Mouse (Mus musculus) retina, embryonic 14.5 days (tissue): ENCODE results near the gene Cxcl13.
"Not testable (repeated sequence)": the region's sequence is repeated elsewhere in the genome, so short reads cannot be mapped to it uniquely, and the experiment has no call there.

Experiments used
- DNase-seq: peaks from one replicate; pipeline ENCODE4 v3.0.0-alpha.2; 2015; ENCODE audit warnings: low spot score

Gene Cxcl13

DNA sequence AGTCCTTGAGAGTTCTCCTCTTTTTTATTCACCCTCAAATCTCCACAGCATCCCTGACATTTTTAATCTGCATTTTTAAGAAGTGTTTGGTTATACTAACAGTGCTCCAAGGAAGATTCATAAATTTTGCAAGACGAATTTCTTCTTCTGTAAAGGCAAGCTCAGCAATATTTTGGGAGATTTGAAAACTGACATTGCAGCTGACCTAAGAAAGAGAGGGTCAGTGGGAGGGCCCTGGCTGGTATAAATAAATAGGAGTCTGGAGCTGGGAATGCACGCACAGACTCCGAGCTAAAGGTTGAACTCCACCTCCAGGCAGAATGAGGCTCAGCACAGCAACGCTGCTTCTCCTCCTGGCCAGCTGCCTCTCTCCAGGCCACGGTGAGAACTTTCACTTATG, at the start of gene Cxcl13:
TSS of gene Cxcl13 (plus strand) at position 301 of the 400 bp plus-strand sequence.
- no peak for DNase-seq

DNA sequence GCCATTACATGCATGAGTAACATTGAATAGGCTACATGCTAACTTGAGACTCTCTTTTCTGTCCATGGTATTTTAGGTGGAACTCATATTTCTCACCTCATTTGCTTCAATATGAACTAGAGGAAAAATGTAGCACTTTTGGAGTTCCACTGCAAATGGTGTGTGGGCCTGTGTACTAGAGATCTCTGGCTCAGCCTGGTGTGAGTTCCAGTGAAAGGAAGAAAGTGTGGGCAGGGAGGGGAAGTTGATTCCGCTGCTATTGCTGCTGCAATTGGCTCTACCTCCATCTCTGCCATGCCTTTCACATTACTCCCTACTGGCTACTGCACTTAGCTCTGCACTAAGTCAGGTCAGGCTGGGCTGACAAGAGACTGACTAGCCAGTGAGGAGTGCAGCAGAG, 45.7 kb upstream of the Cxcl13 start:
- peak; percentile 2 for DNase-seq

DNA sequence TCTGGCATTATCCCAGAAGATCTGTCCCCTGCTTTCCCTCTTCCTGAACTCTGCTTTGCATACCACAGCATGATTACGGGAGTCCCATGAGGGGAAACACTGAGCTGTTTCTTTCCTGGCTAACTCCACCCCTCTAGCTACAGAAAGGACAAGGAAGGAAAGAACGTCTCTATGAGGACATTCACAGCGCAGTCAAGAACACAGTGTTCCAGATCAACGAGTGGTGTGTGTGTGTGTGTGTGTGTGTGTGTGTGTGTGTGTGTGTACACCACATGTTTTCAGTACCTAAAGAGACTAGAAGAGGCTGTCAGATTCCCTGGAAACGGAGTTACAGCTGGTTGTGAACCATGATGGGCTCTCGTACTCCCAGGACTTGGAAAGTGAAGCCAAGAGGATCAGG, 38.3 kb upstream of the Cxcl13 start:
- DNase-seq: no peak

DNA sequence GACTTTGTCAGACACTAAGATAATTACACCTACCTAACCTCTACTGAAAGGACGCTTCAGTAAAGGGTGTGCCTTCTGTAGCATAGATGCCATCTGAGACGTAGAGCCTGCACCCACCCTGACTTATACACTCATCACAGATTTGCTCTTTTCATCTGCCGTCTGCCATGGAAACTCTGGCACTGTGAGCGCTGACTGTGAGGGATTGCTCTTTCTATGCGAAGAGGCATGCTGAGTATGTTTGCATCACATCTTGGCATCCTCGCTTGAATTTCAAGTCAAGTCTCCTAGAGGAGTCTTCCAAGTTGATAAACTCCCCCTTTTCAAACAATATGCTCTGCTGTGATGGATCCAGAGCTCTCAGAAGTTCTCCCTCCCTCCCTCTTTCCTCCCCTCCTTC, 32.7 kb upstream of the Cxcl13 start:
- no peak for DNase-seq

DNA sequence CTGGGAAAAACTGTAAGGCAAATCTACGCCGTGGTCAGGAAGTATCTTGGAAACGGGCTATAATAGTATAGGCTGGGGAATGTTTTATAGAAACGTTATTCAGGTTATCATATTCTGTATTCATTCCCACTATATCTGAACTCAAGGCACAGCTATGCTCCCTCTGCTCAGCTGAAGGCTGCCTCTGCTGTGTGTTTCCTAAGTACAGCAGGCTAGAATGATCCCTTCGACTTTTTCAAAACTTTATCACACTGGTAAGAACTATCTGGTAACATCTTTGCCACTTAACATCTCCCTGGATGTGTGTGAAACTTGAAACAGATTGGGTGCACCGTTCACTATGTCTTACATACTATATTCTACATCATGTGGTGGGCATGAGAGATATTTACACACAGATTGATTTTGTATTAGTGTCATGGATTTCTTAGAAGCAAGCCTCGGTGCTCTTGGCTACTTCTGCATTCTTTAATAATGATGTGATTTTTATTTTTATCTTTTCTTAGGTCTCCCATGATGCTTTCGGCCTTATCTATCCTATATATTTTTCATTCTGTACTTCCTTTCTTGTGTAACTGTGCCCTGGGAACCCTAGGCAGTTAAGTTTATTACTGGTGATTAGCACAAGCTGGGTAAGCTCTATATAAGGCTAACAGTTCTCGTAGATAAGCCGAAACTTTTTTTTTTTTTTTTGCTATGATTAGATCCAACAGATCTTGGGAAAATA, 31.4 kb upstream of the Cxcl13 start:
- no peak for DNase-seq

DNA sequence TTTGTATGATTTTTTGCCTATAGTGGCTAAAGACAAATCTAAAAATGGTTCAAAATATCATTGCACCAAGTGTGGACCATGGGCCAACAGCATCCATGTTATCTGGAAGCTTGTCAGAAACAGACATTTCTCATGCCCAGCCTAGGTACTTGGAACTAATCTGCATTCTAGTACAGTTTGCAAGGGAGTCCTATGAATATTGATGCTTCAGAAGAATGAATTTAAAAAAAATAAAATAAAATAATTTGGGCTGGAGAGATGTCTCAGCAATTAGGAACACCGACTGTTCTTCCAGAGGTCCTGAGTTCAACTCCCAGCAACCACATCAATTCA, 30.9 kb upstream of the Cxcl13 start:
- no peak for DNase-seq

DNA sequence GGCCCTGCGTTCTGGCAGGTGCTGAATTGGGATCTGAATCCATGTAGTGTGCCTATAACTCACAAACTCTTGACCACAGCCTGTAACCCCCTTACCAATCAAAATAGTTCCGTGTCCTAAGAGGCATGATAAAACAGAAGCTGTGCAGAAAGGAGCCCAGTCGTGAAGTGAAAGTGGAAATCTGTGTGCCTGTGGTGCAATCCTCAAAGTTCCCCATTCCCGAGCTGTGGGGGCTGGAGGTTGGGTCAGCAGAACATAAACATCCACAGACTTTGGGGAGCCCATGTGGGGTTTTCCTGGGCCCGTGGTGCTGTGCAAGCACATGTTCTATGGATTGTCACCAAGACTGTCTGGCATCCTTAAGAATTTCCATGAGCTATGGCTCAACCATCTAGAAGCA, 21.7 kb upstream of the Cxcl13 start:
- DNase-seq: no peak

DNA sequence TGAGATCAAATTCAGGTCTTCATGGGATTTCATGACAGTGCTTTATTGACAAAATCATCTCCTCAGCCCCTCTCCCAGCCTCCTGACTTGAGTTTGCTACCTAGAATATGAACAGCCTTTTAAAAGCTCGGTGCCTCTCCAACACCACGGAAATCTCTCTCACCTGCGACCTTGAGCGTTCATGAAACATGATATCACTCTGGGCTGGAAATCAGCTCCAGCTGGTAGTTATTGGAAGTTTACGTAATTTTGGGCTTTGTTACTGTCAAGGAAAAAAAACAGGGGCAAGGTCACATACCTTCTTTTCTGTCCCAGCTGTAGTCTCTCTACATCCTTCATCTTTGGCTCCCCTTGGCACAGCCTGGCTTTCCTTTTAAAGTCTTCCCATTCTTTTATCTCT, 20.7 kb upstream of the Cxcl13 start:
- DNase-seq: no peak

DNA sequence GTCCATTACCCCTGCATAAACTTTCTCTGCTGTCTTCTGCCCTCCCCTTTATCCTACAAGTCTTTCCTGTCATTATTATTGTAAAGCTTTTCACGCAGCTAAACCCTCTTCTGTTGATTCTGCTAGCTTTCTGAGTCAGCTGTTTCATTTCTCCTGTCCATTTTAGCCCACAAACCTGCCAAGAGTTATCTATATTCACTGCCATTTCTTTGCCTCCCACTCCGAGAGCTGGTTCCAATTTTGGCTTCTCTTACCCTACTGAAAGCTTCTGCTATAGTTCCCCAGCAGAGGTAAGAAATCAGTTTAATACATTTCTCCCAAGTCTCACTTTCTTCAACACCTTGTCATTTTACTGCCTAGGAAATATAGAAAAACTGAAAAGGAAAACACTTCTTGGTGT, 19.6 kb upstream of the Cxcl13 start:
- DNase-seq: no peak

DNA sequence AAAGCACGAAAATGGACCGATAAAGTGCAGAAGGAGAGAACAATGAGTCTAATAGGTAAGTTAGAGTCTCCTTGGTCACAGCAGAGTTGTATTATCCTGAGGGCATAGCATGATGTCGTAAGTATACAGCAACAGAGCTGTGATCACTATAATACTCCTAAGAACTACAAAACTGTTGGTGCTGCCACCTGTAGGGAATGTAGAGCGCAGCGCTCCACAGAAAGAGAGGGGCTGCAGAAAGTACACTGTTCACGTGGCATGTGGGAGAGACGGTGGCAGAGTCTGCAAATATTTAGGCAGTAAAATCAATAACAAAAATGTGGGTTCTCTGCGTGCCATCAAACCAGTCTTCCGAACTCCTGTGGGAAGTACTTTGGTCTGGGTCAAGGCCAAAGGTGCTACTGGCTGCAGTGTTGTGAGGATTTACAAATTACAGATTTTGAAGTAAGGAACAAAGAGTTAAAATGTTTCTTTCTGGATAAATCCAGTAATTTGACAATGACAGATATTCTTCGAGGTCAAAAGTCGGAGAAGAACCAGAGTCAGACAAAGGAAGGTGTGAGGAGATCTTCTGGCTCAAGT, 18.6 kb upstream of the Cxcl13 start:
- peak; percentile 19 for DNase-seq

DNA sequence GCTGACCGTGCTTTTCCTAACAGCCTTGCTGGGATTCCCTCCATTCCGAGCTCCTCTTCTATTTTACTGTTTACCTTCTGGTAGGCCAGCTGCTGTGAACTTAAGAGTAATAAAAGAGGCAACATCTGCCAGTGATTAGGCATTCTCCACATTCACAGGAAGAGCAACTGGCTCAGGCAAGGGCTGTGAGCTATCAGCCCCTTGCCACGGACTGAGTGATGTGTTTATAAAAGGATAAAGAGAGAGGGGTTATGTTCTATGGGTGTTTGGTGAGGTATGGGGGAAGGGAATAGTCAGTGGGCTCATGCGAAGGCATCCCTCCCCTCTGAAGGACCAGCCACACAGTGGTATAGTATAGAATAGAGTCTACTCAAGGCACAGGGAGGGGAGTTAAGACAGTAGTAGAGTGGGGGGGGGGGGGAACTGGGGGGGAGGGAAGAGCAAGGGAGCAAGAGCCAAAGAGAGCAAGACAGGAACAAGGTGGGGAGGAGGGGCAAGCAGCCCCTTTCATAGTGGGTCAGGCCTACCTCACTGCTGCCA, 16.0 kb upstream of the Cxcl13 start:
- no peak for DNase-seq

DNA sequence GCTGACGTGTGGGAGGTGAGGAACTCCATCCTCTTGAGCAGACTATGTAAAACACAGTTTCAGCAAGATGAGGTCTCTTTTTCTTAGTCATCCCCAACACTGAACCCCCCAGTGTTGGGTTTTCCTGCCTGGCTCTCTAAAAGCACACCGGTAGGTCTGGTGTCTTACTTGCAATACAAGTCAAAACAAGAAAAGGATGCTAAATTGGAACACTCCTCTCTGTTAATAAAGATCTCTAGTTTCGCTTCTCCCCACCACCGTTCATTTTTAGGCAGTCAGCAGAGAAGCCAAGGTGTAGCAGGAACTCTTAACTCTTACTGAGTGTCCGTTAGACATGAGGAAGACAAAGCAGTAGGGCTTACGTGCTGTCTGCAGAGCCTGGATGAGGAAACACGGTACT, 15.2 kb upstream of the Cxcl13 start:
- DNase-seq: no peak

DNA sequence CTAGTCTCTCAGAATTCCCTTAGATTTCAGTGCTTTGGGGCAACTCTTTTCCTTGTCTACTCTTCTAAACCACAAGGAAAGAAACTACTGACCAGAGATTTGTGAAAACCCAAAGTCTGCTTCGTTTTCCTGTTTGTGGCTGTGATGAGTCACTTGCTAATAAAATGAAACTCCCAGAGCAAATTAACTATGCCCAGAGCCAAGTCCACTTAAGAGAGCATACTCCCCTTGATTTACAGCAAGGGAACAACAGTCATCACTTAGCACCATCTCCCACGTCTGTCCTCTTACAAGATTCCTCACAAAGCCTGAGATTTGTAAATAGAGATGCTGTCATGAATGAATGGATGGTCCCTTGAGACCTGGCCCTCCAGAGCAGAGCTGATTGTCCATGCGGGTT, 11.6 kb upstream of the Cxcl13 start:
- no peak for DNase-seq

DNA sequence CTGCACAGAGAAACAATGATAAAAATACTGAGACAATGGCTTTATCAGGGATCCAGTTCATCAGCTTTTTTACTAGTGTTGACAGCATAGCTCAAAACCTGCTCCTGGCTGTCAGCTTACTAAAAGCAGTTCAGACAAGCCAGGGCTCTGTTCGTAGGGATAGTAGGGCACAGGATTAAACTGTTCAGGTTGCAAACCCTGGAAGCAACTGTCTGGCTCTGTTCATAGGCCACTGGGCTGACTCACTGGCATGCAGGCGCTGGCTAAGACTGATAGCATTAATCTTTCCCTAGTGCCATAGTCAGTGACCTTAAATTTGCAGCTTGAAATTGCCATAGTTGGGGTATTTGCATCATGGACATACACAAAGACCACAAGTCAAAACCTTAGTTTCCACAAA, 10.4 kb upstream of the Cxcl13 start:
- no peak for DNase-seq

DNA sequence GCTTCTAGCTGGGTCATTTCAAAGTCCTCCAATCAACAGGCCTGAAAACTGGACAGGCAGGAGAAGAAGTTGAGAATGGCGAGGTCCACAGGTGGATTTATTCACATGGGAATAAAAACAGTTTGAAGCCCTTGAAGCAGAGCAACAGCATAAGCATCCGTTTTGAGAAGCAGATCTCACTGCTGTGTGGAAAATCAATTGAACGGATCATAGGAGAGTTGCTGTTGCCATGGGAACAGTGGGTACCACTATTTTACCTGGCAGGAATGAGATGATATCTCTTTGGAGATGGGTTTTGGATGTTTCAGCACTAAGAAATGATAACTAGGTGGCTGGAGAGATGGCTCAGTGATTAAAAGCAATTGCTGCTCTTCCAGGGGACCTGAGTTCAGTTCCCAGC, 8.1 kb upstream of the Cxcl13 start:
- DNase-seq: no peak

DNA sequence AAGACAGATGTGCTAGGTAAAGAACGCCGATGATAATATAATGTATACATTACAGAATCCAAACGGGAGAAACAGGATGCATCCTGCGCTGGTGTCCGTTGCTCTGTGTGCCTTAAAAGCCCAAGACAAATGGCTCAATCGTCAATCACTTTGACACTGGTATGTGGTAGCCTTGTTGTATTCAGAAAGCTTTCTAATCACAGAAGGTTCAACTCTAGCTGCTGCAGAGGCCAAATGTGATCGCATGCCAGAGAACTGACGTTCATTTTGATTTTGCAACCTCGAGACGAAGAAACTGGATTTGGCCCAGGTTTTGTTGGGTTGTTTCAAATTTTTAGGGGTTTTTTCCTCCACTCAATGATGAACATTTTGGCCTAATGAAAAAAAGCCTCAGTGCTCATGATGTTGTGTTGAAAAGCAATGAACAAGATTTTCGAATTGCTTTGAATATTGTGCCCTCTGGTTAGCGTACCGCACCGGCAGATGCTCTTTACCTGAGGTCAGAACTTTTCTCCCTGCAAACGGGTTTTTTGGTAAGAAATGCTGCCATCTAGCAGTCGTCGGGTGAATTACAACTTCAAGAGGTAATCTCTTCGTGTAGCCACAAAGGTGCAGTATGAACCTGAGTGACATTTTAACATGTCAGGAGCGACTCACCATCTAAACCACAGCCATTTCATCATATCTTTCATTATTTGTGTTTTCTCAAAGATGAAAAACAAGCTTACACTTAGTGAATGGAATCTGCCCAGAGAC, 6.6 kb upstream of the Cxcl13 start:
- DNase-seq: peak; percentile 74

DNA sequence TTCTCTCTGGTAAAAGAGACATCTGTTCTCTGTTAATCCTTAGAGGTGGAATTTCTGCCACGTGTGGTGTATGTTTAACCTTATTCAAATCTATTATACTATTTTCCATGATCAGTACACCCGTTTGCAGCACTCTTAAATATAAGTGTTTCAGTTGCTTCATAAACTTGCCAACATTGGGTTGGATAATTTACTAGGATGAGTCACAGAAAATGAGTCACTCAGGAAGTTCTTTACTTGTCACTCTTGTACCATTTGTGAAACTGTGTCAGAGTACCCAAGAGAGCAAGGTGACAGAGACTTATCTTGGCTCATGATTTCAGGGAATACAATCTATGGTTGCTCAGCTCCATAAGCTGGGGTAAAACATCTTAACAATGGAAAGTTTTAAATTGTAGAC, 8.2 kb downstream of the Cxcl13 start:
- DNase-seq: no peak

DNA sequence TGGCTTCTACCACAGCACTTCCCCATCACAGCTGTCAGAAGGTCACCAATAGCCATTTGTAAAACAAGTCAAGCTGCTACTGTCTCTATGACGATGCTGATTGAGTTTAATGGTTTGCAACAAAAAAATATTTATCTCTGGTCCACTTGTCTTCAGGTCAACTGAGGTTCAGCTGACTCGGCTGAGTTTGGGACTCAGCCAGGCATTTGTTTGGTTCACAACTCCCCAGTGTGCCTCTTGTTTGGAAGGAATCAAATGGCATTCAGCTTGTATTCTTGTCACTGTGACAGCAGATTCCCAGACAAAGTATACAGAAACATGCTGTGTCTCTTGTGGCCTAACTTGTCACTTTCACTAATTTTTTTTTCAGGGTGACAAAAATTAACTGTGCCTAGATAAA, 9.9 kb downstream of the Cxcl13 start:
- DNase-seq: no peak

DNA sequence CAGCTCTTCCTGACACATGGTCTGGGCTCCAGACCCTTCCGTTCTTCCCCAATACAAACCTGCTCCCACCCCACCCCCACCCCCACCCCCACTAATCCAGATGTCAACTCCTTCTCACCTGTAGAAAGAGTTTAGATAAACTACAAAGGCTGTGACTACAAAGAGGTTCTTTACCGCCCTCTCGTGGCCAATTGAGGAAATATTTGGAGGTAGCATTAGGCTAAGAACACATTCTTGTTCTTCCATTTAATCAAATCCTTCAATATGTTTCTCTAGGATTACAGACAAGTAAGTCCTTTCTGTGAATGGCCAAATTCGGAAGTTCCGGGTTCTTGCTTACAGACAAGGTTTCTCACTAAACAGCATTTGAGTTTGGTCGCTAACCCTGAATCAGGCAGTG, 14.1 kb downstream of the Cxcl13 start:
- peak; percentile 79 for DNase-seq

DNA sequence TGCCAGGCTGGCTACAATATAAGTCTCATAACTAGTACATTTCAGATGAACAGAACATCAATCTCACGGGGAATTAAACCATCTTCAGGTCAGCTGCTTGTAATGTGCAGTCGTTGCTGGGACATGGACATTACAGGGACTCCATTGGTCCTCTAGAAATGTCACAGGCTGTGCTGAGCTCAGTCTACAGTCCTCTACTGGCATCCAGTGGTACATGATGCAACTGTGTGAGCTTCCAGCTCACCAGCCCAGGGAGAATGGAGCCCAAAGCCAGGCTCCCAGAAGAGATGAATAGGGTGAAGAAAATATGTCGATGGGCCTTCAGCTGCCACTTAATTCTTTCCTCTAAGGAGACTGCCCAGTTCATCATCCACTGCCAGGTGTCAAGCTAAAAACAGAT, 15.5 kb downstream of the Cxcl13 start:
- no peak for DNase-seq

DNA sequence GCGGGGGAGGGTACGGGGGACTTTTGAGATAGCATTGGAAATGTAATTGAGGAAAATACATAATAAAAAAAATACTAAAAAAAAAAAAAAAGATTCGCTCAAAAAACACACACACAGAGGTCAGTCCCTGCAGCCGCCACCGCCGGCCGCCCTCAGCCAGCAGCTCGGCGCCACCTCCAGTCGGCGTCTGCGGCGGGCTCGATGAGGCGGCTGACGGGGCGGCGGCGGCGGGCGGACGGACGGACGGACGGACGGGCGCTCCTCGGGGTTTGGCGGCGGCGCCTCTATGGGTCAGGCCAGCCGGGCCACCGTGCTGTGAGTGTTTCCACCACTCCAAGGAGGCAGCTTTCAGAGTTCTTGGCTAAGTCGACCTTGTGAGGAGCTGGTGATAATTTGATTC, 17.1 kb downstream of the Cxcl13 start:
- not testable (repeated sequence) for DNase-seq

DNA sequence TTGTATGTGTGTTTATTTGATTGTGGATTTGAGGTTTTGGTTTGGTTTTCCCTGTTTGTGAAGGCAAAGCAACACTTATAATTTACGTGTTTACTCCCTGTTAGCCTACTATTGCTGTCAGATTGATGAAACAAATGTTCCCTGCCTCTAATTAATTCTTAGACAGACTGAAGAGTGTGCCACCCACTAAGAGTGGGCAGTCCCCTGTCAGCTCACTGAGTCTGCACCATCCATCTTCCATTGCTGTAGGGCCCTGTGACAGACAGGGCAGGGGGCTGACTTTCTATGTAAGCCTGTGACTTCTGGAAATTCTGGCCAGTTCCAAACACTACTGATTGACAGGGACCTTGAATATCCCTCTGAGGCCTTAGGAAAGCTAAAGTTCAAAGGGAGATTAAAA, 19.5 kb downstream of the Cxcl13 start:
- no peak for DNase-seq

DNA sequence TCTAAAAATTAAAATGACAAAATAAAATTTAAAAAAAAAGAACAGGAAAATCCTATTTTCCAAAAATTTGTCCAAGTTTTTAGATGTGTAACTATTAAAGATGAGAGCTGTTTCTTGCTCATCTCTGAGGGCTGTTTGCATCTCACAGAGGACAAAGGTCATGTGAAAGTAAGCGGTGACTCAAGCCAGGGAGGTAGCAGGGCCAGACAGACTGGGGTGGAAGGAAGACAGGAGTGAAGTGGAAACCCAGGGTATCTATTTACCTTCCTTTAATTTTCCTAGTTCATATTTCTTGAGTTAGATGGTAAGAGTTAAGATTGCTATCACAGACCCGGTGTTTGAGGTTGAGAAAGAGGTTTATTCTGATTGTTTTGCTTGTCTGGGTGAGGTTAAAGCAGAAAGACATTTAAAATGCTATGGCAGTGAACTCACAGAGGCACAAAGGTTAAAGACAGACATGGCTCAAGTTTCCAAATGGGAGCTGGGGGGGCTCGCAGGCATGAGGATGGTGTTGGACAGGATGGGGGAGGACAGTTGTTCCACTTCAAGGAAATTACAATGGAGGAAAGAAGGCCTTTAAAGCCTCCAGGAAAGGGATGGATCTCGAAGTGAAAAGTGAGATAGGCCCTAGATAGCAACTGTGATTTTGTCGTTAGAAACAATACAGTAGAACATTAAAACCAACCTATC, 27.2 kb downstream of the Cxcl13 start:
- no peak for DNase-seq
